Mouse (Mus musculus): Measurements from ENCODE around the gene Abat. TPM values are rescaled to one million over a fixed set of nuclear protein-coding genes. Genes with fewer than 3 reads are reported as not detected.

Gene Abat
- polyA plus RNA-seq, 1 experiment, result 9.5 TPM

- Histone ChIP-seq H3K27me3 (ENCODE audit: control insufficient read depth, insufficient read depth, low read length) (no peaks in the 10 kb centered on the region), H3K36me3 (ENCODE audit: control insufficient read depth, insufficient read depth, low read length) (peaks cover 27% of the 10 kb centered on the region), H3K4me1 (replicated peaks; ENCODE audit: control insufficient read depth, insufficient read depth, low read length) (no peaks in the 10 kb centered on the region), H3K4me3 (ENCODE audit: control insufficient read depth, insufficient read depth, low read length) (no peak overlapping the region), H3K27ac (ENCODE audit: control insufficient read depth, insufficient read depth, low read length) (no peak overlapping the region)
- 98% methylated on average over 4 of the region's 4 CpGs for WGBS
- TF ChIP-seq CTCF (IDR thresholded peaks at IDR 0.05; ENCODE audit: borderline replicate concordance, control insufficient read depth, extremely low read depth, insufficient read depth, low read length, poor library complexity), result no peak
- no peak for TF ChIP-seq POLR2A (IDR thresholded peaks at IDR 0.05; ENCODE audit: control insufficient read depth, extremely low read depth, insufficient read depth, low read length, poor library complexity)
- no peak for DNase-seq
Measured at GRCm38 (mm10) chr16:8658764-8659163, 145.5 kb downstream of the Abat start.

GRCm38 (mm10) chr16:8663022-8663421, 149.8 kb downstream of the Abat start:
- no peak for DNase-seq
- Histone ChIP-seq H3K4me3 (ENCODE audit: control insufficient read depth, insufficient read depth, low read length) (no peak overlapping the region), H3K27me3 (ENCODE audit: control insufficient read depth, insufficient read depth, low read length) (no peaks in the 10 kb centered on the region), H3K4me1 (replicated peaks; ENCODE audit: control insufficient read depth, insufficient read depth, low read length) (no peaks in the 10 kb centered on the region), H3K36me3 (ENCODE audit: control insufficient read depth, insufficient read depth, low read length) (peaks cover 5% of the 10 kb centered on the region; the same call in 1 of the 2 replicates), H3K27ac (ENCODE audit: control insufficient read depth, insufficient read depth, low read length) (no peak overlapping the region)
- no peak for TF ChIP-seq POLR2A (IDR thresholded peaks at IDR 0.05; ENCODE audit: control insufficient read depth, extremely low read depth, insufficient read depth, low read length, poor library complexity)
- no peak for TF ChIP-seq CTCF (IDR thresholded peaks at IDR 0.05; ENCODE audit: borderline replicate concordance, control insufficient read depth, extremely low read depth, insufficient read depth, low read length, poor library complexity)
- WGBS, result 70% methylated on average over 2 of the region's 2 CpGs

GRCm38 (mm10) chr16:8663606-8664539, 150.6 kb downstream of the Abat start:
- Histone ChIP-seq H3K36me3 (ENCODE audit: control insufficient read depth, insufficient read depth, low read length) (no peaks in the 10 kb centered on the region; the same call in 1 of the 2 replicates), H3K27ac (ENCODE audit: control insufficient read depth, insufficient read depth, low read length) (no peak overlapping the region), H3K4me3 (ENCODE audit: control insufficient read depth, insufficient read depth, low read length) (no peak overlapping the region), H3K27me3 (ENCODE audit: control insufficient read depth, insufficient read depth, low read length) (no peaks in the 10 kb centered on the region), H3K4me1 (replicated peaks; ENCODE audit: control insufficient read depth, insufficient read depth, low read length) (no peaks in the 10 kb centered on the region)
- no peak for DNase-seq
- no peak for TF ChIP-seq POLR2A (IDR thresholded peaks at IDR 0.05; ENCODE audit: control insufficient read depth, extremely low read depth, insufficient read depth, low read length, poor library complexity)
- 95% methylated on average over 24 of the region's 24 CpGs for WGBS

- no peaks in the 10 kb centered on the region for H3K36me3 ChIP-seq (ENCODE audit: control insufficient read depth, insufficient read depth, low read length)
- WGBS, result 96% methylated on average over 5 of the region's 5 CpGs
- TF ChIP-seq POLR2A (IDR thresholded peaks at IDR 0.05; ENCODE audit: control insufficient read depth, extremely low read depth, insufficient read depth, low read length, poor library complexity) (no peak), CTCF (IDR thresholded peaks at IDR 0.05; ENCODE audit: borderline replicate concordance, control insufficient read depth, extremely low read depth, insufficient read depth, low read length, poor library complexity) (no peak)
- H3K4me3 ChIP-seq (ENCODE audit: control insufficient read depth, insufficient read depth, low read length), result no peak overlapping the region
- H3K4me1 ChIP-seq (replicated peaks; ENCODE audit: control insufficient read depth, insufficient read depth, low read length), result peaks cover under 1% of the 10 kb centered on the region; the same call in 1 of the 2 replicates
- H3K27ac ChIP-seq (ENCODE audit: control insufficient read depth, insufficient read depth, low read length), result no peak overlapping the region
- no peak for DNase-seq
- no peaks in the 10 kb centered on the region for H3K27me3 ChIP-seq (ENCODE audit: control insufficient read depth, insufficient read depth, low read length)
Measured at GRCm38 (mm10) chr16:8665367-8665766, 152.1 kb downstream of the Abat start.

- Histone ChIP-seq H3K36me3 (ENCODE audit: control insufficient read depth, insufficient read depth, low read length) (no peaks in the 10 kb centered on the region), H3K27ac (ENCODE audit: control insufficient read depth, insufficient read depth, low read length) (no peak overlapping the region), H3K27me3 (ENCODE audit: control insufficient read depth, insufficient read depth, low read length) (no peaks in the 10 kb centered on the region), H3K4me1 (replicated peaks; ENCODE audit: control insufficient read depth, insufficient read depth, low read length) (peaks cover 4% of the 10 kb centered on the region), H3K4me3 (ENCODE audit: control insufficient read depth, insufficient read depth, low read length) (no peak overlapping the region)
- WGBS, result 57% methylated on average over 2 of the region's 2 CpGs
- TF ChIP-seq CTCF (IDR thresholded peaks at IDR 0.05; ENCODE audit: borderline replicate concordance, control insufficient read depth, extremely low read depth, insufficient read depth, low read length, poor library complexity) (no peak), POLR2A (IDR thresholded peaks at IDR 0.05; ENCODE audit: control insufficient read depth, extremely low read depth, insufficient read depth, low read length, poor library complexity) (no peak)
- DNase-seq, result no peak
Measured at GRCm38 (mm10) chr16:8666452-8666851, 153.2 kb downstream of the Abat start.

GRCm38 (mm10) chr16:8667261-8667660, 154.0 kb downstream of the Abat start:
- TF ChIP-seq CTCF (IDR thresholded peaks at IDR 0.05; ENCODE audit: borderline replicate concordance, control insufficient read depth, extremely low read depth, insufficient read depth, low read length, poor library complexity), result no peak
- TF ChIP-seq POLR2A (IDR thresholded peaks at IDR 0.05; ENCODE audit: control insufficient read depth, extremely low read depth, insufficient read depth, low read length, poor library complexity), result no peak
- peaks cover 4% of the 10 kb centered on the region for H3K4me1 ChIP-seq (replicated peaks; ENCODE audit: control insufficient read depth, insufficient read depth, low read length)
- no peaks in the 10 kb centered on the region for H3K27me3 ChIP-seq (ENCODE audit: control insufficient read depth, insufficient read depth, low read length)
- H3K4me3 ChIP-seq (ENCODE audit: control insufficient read depth, insufficient read depth, low read length), result no peak overlapping the region
- no peaks in the 10 kb centered on the region for H3K36me3 ChIP-seq (ENCODE audit: control insufficient read depth, insufficient read depth, low read length)
- DNase-seq, result no peak
- WGBS, result 95% methylated on average over 7 of the region's 7 CpGs
- H3K27ac ChIP-seq (ENCODE audit: control insufficient read depth, insufficient read depth, low read length), result no peak overlapping the region

All from thymus, adult 2 months (tissue).